Mouse (Mus musculus) heart, adult 8-10 months (tissue): ENCODE measurements around the gene Kctd18. TPM values are rescaled to one million over a fixed set of nuclear protein-coding genes. Genes with fewer than 3 reads are reported as not detected.

Source experiments
- DNase-seq: peaks from one replicate; pipeline ENCODE4 v3.0.0; 2022; ENCODE audit warnings: low spot score
- total RNA-seq, 4 experiments: library from RNA; stranded (reverse); gene quantifications; 2 replicates each; pipeline ENCODE4 v1.2.4; 2022

The Kctd18 gene
- total RNA-seq, 4 experiments from 2014 or later: 5.8 to 8.4 (median 7.5) TPM

DNA sequence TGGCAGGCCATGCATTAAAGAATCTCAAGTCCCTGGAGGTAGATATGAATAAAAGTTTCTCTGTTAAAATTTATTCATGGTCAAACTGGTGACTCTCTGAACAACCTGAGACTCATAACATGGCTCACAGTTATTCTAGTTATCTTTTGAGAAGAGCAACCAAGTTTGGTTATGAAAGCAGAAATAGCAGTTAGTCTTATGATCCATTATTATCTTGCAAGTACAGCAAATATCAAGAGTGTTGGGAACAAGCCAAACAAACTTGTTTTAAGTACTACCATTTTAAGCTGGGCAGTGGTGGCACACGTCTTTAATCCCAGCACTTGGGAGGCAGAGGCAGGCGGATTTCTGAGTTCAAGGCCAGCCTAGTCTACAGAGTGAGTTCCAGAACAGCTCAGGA is 27.5 kb downstream of the Kctd18 start:
- no peak for DNase-seq

DNA sequence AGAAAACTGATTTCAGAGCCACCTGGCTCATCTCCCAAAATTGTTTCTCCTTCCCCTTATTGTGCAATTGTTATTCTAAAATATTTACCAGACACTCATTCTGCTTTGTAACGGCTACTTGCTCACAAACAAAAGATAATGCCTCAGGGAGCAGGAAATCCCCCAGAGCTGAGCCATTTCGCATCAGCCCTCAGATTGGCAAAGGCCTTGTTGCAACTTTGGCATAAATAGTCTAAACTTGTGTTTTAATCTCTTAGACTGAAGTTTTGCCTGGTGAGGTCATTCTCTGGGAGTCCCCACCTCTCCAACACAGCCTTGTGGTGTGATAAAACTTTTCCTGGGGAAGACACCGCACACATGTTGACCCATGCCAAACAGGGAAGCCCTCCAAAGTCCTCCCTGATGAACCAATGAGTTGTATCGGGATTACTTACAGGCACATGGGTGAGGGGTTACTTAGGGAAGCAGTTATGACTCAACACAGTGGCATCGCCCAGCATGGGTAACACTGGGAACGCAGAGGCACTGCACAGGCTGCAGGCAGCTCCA is 29.6 kb downstream of the Kctd18 start:
- DNase-seq: peak; percentile 23

DNA sequence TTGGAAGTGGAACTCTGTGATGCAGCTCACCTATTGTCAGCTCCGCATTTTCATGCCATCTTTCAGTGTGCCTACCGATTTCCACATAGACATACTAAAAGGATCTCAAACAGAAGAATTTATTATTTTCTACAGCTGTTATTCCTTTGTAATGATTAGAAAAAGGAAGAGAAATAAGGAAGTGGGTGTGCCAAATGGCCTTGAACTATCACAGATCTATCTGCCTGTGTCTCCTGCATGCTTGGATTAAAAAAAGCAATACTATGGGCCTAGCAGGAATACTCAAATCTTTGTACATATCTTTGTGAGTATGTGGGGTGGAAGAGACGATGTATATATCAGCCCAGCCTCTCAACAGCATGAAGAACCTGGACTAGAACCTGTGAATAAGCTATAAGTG is 41.9 kb downstream of the Kctd18 start:
- no peak for DNase-seq

DNA sequence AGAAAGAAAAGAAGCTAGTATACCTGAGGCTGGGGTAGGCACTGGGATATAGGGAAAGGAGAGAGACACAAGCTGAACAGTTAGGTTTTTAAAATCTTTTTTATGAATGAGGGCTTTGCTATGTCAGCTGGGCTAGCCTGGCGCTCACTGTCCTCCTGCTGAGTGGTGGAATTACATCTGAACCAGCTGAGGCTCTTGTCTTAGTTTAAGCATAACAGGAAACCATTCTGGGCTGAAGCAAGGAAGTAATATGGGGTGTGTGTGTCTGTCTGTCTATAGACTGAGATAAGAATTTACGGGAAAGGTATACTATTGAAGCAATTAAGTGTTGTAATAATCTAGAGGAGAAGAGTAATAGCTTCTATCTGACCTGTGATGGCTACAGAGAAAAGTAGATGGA is 47.2 kb downstream of the Kctd18 start:
- DNase-seq: no peak

DNA sequence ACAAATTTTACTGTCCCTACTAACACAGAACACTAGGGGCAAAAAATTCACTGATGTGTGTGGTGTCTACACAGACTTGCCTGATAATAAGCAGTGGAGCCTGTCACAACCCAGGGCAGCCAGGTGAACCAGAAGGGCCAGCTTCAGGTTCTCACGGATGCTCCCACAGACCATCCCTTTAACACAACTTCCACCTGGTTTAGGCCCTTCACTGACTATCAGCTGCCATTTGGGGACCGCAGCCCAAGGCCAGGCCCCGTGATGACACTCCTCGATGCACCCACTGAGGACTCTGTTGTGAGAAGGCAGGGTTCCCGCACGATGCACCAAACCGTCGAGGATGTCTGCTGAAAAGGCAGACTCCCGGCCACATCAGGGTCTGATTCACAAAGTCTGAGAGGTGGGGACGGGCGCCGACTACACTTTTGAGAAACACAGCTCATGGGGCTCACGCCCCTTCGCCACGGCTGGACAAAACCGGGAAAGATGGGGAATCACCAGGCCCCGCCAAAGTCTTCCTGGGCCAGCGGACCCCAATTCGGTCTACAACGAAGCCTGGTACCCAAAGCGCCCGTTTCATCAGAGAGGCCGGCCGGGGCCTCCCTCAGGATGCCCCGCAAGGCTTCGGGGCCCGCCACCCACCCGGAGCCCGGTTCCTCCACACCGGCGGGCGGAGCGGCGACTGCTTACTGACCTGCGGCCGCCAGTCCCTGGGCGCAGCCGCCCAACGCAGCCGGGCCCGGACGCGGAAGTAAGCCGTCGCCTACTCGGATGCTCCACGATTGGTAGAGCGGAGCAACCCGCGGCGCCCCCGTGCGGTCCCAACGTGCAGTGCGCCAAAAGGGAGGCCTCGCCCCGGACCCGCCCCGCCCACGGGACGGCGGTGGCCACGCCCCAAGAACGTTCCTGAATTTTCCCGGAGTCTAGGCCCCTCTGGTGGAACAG is 49.2 kb downstream of the Kctd18 start:
- peak; percentile 97 for DNase-seq

DNA sequence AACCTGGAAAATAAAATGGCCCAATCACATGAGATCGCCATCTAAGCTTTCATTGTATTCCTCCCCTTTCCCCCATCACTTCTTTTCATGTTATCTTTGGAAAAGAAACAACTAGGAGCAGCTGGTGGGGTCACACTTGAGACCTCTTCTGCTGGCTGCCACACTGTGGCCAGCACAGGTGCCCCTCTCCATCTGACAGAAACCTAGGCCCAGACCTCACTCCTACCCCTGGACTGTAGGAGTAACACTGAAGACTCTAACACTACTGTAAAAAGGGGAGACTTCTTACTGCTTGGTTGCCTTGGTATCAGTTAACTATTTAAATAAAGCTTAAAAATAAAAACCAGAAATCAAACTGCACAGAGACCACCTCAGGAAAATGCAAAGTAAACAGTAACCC is 63.0 kb downstream of the Kctd18 start:
- no peak for DNase-seq

DNA sequence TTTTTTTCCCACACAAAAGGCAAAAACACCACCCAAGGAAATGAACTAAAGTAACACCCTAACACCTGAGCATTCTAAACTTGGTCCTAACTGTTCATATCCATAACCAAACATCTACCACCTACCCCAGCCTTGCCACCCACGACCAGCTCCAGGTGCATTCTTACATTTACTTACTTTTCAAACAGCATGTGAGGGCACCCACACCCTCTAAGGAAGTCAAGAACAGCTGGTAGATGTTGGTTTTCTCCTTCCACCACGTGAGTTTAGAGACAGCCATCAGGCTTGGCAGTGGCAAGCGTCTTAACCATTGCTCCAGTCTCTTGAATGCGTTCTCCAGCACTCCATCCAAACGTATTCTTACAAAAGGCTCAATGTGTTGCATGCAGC is 64.4 kb downstream of the Kctd18 start:
- no peak for DNase-seq

DNA sequence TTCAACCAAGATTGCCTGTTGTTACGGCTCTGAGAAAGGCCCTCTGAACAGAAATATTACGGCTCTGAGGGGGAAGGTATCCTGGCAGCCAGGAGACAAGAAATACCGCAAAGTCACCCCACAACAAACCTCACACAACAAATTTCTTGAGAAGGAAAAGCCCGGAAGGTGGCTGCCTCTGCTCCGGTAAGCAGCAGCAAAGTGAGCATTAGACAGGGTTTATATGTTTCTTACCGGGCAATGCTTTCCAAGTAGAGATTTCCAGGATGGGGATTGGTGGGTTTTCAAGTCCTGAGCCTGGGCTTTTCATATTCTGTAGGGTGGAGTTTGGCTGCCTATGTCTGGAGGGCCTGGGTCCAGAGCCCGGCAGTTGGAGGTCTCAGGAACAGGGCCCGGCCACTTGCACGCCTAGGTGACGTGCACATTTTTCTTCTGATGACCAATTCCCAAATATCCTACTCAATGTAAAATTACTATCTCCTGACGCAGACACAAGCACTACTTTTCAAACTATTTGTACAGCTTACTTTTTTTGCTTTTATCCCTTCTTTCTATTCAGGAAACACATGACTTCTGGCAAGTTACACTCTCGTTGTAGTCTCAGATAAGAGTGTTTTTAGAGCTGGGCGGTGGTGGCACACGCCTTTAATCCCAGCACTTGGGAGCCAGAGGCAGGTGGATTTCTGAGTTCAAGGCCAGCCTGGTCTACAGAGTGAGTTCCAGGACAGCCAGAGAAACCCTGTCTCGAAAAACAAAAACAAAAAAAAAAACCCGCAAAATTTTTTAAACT is 65.0 kb downstream of the Kctd18 start:
- DNase-seq: no peak

DNA sequence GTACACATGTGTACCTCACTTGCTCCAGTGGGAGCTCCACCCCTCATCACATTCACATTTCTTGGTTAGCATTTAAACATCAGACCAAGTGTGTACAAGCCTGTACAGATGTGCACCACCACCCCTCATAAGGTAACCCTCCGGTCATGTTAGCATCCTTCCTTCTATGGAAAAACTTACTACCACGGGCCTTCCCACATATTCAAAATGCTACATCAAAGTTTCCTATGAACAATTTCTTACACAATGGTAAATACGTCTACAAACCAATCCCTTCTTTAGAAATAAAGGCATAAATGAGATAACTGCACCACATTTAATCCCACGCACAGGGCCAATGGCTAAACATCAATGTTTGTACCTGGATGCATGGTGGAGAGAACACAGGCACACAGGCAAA is 66.2 kb downstream of the Kctd18 start:
- DNase-seq: no peak

DNA sequence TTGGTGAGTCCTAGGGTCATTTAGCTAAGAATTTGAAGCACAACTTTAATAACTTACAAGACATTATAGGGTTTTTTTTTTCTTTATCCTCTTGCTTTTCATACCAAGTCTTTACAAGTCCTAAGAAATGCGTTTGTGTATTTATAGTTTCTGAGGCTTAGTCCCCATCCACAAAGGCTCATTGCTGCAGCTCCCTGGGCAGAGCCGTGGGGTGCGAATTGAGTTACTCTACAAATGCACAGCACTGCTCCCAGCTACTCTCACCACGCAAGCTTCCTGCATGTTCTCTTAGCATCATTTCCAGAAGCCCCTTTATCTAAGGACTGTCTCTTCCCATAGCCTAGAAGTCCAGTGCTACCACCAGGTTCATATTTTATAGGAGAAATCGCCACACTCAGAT is 69.0 kb downstream of the Kctd18 start:
- no peak for DNase-seq

DNA sequence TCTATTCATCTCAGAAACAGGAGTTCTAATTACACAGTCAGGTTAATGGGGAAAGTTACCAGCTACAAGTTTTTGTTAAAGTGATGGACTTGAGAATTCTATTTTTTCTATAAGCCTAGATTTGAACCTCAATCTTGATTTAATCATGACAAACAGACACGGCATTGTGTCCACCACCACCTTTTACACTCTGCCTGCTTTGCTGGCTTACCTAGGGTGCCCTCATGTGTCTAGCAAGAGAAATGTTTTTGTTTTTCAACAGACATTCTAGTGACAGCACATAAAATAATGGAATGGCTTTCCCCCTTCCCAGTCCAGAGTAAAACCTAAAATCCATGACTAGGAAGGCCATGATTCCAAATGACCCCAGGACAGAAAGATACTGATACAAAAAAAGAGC is 69.6 kb downstream of the Kctd18 start:
- no peak for DNase-seq

DNA sequence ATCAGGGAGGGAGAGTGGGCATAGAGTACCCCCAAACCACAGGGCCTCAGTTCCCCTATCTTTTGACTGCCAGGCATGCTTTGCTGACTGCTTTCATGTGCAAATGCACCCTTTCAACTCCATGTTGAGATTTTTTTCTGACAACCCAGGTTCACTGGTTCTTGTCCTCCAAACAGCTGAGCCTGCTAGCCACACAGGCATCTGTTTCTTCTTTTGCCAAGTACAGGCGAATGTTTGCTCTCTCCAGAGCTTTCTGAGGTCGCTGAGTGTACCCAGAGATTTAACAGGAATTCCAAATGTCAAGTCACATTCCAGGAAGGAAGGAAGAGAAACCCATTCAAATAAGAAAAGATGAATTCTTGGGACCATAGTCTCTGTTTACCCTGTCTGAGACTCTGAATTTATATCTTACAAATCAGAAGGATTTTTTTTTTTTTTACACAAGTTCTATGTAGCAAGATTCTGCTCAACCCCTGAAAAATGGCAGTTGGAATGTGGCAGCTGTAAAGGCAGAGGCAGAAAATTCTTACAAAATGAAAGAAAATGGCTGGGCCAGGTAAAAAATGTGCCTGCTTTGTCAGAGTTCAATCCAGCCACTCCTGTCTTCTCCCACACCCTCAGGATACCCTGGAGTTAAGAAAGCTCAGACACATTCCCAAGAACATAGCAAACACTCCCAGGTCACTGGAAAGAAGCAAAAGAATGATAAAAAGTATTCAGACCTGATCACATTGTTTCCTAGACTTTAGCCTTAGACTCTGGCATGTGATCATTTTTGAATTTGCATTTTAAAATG is 71.0 kb downstream of the Kctd18 start:
- no peak for DNase-seq

DNA sequence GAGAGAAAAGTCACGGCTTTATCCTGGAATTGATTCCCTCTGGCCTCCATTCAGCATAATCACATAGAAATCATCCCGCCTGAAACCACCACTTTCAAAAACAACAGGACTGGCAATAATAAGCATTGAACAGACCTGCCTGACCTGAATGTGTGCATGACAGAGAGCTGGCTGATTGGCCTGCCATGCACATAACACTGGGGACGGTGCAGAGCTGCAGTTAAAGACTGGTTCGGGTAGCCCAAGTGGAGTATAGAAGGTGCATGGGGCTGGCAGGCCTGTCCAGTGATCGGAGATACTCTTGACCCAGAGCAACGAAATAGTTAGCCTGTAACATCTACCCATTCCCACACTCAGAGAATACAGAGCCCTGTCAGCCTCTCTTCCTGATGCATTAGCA is 76.5 kb downstream of the Kctd18 start:
- no peak for DNase-seq

DNA sequence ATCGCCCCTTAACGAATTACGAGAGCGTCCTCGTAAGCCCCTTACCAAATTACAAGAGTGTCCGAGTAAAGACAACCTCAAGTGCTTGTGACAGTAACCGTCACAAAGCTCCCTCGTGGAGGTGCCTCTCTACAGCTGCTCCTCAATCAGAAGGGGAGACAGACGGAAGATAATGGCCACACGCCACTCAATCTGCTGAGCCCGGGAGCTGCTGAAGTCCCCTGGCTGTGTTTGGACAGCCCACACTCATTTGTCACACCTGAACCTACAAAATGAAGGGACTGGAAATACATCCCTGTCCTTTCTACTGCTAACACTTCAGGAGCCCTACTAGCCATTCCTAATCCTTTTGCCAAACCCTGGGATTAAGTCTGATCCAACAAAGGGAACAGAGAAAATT is 77.0 kb downstream of the Kctd18 start:
- no peak for DNase-seq

DNA sequence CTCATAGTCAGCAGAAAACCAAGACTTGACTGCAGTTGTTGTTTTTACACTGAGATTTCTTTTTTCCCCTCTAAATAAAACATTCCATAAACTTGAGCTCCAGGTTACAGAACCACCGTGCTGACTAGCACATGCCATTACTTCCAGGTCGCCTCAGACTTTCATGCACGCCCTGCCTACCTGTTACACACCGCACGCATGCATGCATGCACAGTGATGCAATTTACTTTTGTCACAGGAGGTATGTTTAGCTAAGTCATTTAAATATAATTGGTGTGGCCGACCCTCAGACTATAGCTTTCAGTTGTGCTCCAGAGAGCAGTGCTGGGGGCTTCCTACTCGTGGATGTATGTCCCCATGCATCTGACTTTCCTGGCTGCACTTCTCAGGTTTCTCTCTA is 77.7 kb downstream of the Kctd18 start:
- DNase-seq: no peak

DNA sequence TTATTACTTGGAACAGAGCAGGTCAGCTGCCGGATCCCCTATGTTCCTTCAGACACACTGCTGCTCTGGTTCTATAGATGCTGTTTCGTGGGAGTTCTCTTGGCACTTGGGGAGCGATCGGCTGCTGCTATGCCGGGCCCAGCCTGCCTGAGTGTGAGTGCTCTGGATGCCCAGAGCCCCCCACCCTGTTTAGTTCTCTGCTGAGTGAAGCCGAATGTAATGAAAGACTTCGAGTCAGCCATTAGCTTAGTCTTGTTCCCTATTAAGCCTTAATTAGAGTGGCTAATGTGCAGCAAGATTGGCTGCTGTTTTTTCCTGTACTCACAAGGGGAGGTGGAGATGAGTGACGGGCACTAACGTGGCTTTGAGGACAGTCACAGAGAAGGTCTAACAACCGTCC is 78.1 kb downstream of the Kctd18 start:
- DNase-seq: no peak

DNA sequence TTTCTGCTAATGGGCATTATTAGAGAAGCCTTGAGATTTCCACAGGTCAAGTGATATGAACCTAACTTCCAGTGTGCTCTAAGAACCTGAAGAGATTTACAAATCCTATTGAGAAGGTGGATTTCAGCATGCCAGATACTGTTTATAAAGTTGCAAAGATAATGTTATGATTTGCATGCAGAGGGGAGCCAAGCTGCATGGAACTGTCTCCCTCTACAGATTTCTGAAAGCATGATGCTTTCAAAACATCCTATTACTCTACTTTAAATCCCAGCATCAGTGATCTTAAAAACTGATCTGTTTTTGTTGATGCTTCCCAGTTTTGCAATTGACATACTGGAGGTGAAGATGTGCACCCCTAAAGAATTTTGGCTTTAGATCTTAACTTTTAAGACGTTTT is 84.5 kb downstream of the Kctd18 start:
- DNase-seq: no peak

DNA sequence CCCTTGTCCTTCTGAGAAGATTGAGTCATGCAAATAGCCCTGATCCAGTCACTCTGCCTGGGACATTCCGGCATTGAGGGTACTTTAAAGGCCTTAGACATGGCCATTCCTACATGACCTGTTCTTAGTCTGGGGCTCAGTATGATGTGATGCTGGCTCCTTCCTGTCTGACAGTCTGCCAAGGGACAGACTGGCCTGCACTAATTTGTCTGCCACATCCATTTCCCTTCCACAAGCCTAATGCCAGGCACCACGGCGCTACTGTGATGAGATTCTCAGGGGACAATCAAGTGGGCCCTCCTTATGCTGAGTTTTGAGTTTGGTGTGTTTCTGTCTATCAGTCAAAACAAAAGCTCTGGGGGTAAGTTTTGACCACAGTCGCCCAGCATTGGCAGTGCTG is 100.2 kb downstream of the Kctd18 start:
- no peak for DNase-seq

DNA sequence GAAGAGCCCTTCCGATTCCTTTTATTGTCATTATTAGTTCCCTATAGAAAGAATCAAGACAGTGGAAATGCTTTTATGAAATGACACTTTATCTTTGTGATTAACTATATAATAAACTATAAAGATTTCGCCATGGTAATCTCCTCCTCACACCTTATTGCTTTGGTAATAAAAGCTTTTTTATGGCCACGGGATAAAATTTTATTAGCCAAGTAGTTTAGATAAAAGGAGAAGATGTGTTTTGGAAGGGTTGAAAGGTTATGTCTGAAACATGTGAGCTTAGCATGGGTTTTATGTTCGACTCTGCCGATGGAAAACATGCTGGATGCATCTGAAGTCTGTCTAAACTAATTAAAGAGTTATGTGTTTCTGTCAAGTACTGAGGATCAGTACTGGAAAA is 101.4 kb downstream of the Kctd18 start:
- no peak for DNase-seq

DNA sequence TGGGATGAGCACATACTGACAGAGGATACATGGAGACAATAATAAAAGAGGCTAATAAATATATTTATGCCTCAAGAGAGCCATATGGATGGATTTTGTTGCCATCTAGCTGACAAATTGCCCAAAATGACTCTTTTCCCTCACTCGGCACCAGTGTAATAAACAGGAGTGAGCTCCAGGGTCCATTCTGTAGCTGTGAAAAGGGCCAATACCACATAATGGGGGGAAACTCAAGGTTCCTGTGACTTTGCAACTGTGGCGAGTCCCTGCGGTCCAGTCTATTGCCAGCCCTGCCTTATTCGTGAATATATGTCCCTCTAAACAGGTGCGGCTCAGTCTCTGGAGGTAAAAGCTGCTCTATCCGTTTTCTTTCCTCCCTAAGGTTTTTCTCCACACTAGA is 107.2 kb downstream of the Kctd18 start:
- DNase-seq: no peak

DNA sequence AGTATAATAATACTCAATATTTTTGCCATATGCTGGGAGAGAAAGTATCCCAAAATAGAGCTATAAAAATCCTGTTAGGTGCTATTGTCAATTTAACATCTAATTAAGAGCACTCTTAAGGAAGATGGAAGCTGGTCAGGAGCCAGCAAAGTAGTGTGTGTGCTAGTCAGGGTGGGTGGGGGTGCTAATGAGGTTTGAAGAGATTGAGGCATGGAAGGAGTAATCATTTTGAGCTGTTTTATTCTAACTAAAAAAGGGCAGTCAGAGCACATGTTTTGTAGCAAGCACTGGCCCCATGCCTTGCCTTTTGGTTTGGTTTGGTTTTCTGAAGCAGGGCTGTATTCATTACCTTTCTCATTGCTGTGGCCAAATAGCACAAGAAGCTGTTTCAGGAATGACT is 112.4 kb downstream of the Kctd18 start:
- no peak for DNase-seq

DNA sequence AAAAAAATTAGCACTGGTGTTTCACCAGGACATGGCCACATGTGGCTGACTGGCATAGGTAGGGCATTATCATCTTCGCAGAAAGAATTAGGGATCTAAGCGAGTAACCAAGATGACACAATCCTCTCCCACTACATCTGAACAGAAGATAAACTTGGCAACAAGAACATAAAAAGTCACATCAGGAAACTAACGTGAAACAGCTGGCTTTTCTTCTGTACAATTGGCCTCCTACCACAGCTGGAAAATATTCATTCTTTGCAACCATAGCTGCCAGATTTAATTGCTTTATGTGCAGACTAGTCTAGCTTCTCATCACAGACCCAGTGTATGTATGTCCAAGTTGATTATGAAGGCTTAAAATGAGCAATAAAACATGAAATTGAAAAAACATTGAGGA is 112.8 kb downstream of the Kctd18 start:
- peak; percentile 21 for DNase-seq
